Mouse (Mus musculus): ENCODE results near the gene Olfr1094.

The Olfr1094 gene

GRCm38 (mm10) chr2:86824363-86824762 lies at the start of gene Olfr1094:
Gene Olfr1094, plus strand, starts transcription at chr2:86824663.
- DNase-seq (ENCODE audit: low spot score): no peak

GRCm38 (mm10) chr2:86782179-86782578 lies 42.3 kb upstream of the Olfr1094 start, which contains the start of gene Olfr1093:
Gene Olfr1093, plus strand, starts transcription at chr2:86782479.
- no peak for DNase-seq (ENCODE audit: low spot score)

- no peak for DNase-seq (ENCODE audit: low spot score)
These were observed 14.5 kb upstream of the Olfr1094 start, which contains the start of gene Olfr141 for GRCm38 (mm10) chr2:86809918-86810317. Gene Olfr141, minus strand, starts transcription at chr2:86810018.

- no peak for DNase-seq (ENCODE audit: low spot score)
These were observed 27.1 kb downstream of the Olfr1094 start, which contains the start of gene Olfr1095 for GRCm38 (mm10) chr2:86851596-86851995. Gene Olfr1095, minus strand, starts transcription at chr2:86851696.

GRCm38 (mm10) chr2:86874702-86875101 lies 50.2 kb downstream of the Olfr1094 start, which contains the start of gene Gm13723:
Gene Gm13723, minus strand, starts transcription at chr2:86874802.
- no peak for DNase-seq (ENCODE audit: low spot score)

Measured in ovary, adult 18-20 months (tissue).